Mouse (Mus musculus): ENCODE results near the gene Hnrnpa2b1. TPM values are rescaled to one million over a fixed set of nuclear protein-coding genes. Genes with fewer than 3 reads are reported as not detected.

The Hnrnpa2b1 gene
- polyA plus RNA-seq, 1 experiment from 2014 or later: 874 TPM

Other genes with a start within 250 kb of the Hnrnpa2b1 start
- gene Nfe2l3, start 37.2 kb downstream of the Hnrnpa2b1 start, polyA plus RNA-seq (2014; fragmentation: Nextera tagmentation; extraction: Ambion mirVana): 10.8 and 14.3 TPM in 2 replicates
- 529 and 591 TPM in 2 replicates for gene Cbx3, start 466 bp upstream of the Hnrnpa2b1 start, polyA plus RNA-seq (2014; fragmentation: Nextera tagmentation; extraction: Ambion mirVana)
- gene Snx10, start 54.0 kb upstream of the Hnrnpa2b1 start, polyA plus RNA-seq (2014; fragmentation: Nextera tagmentation; extraction: Ambion mirVana): 44.4 and 61.5 TPM in 2 replicates